Mouse (Mus musculus): ENCODE measurements around the gene Hist1h4i.

- TF ChIP-seq CTCF (IDR thresholded peaks at IDR 0.05; ENCODE audit: control insufficient read depth, insufficient read depth, insufficient read length) (no peak), MYOG (IDR thresholded peaks at IDR 0.05; ENCODE audit: control insufficient read depth, extremely low read depth, insufficient read length) (no peak), FOSL1 (IDR thresholded peaks at IDR 0.05; ENCODE audit: insufficient read depth, low read length, poor library complexity, severe bottlenecking) (no peak)
Measured at GRCm38 (mm10) chr13:22049737-22050440, 8.7 kb upstream of the Hist1h4i start.

Measured in C2C12 (cell line).